Mouse (Mus musculus) cerebellum, adult 2 months (tissue): ENCODE measurements around the gene Tmem217.

ENCODE experiments used
- CTCF ChIP-seq: fragments of 200-500 bp; IDR thresholded peaks from 2 replicates; pipeline ENCODE4 v1.5.1; 2011; ENCODE audit warnings: low read depth, mild to moderate bottlenecking, control low read depth, low read length, moderate library complexity, borderline replicate concordance; ENCODE audit not compliant: insufficient read depth
- POLR2A ChIP-seq: fragments of 200-500 bp; IDR thresholded peaks from 2 replicates; pipeline ENCODE4 v1.6.1; 2011; ENCODE audit warnings: low read length, control low read depth, borderline replicate concordance; ENCODE audit not compliant: insufficient read depth

GRCm38 (mm10) chr17:29494062-29494731 is 58.0 kb downstream of the Tmem217 start:
- no peak for TF ChIP-seq CTCF
- no peak for TF ChIP-seq POLR2A
